Mouse (Mus musculus) embryonic facial prominence, embryonic 10.5 days (tissue): ENCODE measurements around the gene 4931414P19Rik. TPM values are rescaled to one million over a fixed set of nuclear protein-coding genes. Genes with fewer than 3 reads are reported as not detected.

Experiments used
- DNase-seq: peaks from one replicate; pipeline ENCODE4 v3.0.0-alpha.2; 2017; ENCODE audit warnings: low spot score
- H3K27ac ChIP-seq: fragments of 300-500 bp; sonication (generic); replicated peaks from 2 replicates; pipeline ENCODE4 v1.5.1; 2016; ENCODE audit warnings: mild to moderate bottlenecking
- H3K27me3 ChIP-seq: fragments of 300-500 bp; sonication (generic); replicated peaks from 2 replicates; pipeline ENCODE4 v1.6.1; 2016; ENCODE audit warnings: low read depth, mild to moderate bottlenecking; ENCODE audit not compliant: poor library complexity, severe bottlenecking
- H3K36me3 ChIP-seq: fragments of 300-500 bp; sonication (generic); replicated peaks from 2 replicates; pipeline ENCODE4 v1.6.1; 2016; ENCODE audit warnings: mild to moderate bottlenecking, moderate library complexity
- H3K4me1 ChIP-seq: fragments of 300-500 bp; sonication (generic); 2 replicates; pipeline ENCODE4 v1.6.1; 2016
- H3K4me3 ChIP-seq: fragments of 300-500 bp; sonication (generic); 2 replicates; pipeline ENCODE4 v1.5.1; 2016; ENCODE audit warnings: mild to moderate bottlenecking, moderate library complexity
- H3K9me3 ChIP-seq: fragments of 300-500 bp; sonication (generic); 2 replicates; pipeline ENCODE4 v1.6.1; 2016; ENCODE audit warnings: mild to moderate bottlenecking
- WGBS: fragments of 180-500 bp; shearing (Covaris S2); methylation state at CpG from one replicate; pipeline ENCODE4 v1.1.7; 2016; 5-methylcytosine and 5-hydroxymethylcytosine counted together
- polyA plus RNA-seq: library from polyadenylated mRNA; unstranded; fragments of >200 nt; fragmentation: Nextera tagmentation; extraction: Ambion mirVana; gene quantifications from 2 replicates; pipeline ENCODE4 v1.2.1, GENCODE M21; 2016

The 4931414P19Rik gene
- polyA plus RNA-seq, 1 experiment from 2014 or later = 9.3 TPM

DNA sequence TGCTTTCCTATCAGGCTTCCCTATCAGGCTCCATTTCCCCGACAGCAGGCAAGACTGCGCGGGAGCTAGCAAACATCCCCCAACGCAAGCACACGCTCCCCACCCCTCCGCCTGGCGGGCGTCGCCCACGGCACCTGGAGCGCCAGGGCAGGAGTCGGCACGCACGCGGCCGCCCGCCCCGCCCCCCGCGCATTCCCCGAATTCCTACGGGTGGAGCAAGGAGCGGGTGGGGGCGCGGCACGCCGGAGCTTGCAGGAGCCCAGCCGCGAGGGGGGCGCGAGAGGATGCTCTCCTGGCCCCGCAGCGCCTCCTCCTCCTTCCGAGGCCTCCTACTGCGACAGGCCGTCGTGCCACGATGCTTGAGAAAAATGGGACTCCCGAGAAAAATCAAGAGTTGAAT lies 30.2 kb downstream of the 4931414P19Rik start:
- peak overlapping the region; percentile 98 for H3K27ac ChIP-seq
- H3K36me3 ChIP-seq = peaks cover 38% of the 10 kb centered on the region
- no peaks in the 10 kb centered on the region for H3K27me3 ChIP-seq
- DNase-seq = peak; percentile 95
- H3K4me1 ChIP-seq = peaks cover 80% of the 10 kb centered on the region
- peak overlapping the region; percentile 99 for H3K4me3 ChIP-seq
- H3K9me3 ChIP-seq = no peaks in the 10 kb centered on the region
- WGBS = under 1% methylated on average over 39 of the region's 39 CpGs

DNA sequence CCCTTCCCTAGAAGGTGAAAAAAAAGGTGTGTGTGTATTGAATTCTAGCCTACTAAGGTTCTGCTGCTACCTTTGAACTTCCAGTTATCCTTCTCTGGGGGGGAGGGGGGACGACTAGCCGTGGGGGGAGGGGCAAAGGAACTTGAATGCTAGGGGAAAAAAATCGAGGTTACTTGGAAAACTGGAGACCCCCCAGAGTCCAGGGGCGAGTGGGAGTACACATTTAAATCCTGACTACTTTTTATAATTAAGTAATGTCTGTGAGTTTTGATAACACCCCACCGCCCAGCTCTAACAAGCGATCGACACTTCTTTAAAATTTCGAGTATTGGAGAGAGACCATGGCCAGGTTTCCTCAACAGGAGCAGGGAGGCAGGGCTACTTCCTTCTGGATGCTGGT lies 30.8 kb downstream of the 4931414P19Rik start:
- no peaks in the 10 kb centered on the region for H3K9me3 ChIP-seq
- H3K27ac ChIP-seq = peak overlapping the region; percentile 98
- DNase-seq = peak; percentile 14
- H3K36me3 ChIP-seq = peaks cover 44% of the 10 kb centered on the region
- 2% methylated on average over 8 of the region's 8 CpGs for WGBS
- H3K4me1 ChIP-seq = peaks cover 85% of the 10 kb centered on the region
- peak overlapping the region; percentile 99 for H3K4me3 ChIP-seq
- no peaks in the 10 kb centered on the region for H3K27me3 ChIP-seq

DNA sequence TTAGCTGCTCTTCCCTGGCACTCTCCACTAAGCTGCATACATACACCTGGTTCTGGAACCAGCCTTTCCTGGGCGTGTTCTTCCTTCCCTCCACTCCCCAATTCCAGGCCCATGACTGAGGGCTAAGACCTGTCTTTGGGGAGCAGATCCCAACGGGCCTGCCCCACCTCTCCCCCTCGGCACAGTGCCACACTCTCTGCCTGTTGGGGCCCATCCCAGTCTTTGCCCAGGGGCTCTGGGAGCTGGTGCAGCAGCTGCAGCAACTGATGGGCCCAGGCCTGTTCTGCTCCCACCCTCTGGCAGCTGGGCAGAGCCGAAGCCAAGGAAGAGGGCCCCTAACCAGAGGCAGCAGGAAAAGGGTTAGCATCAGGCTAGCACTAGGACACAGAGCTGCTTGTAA lies 31.5 kb downstream of the 4931414P19Rik start:
- WGBS = 8% methylated on average over 4 of the region's 4 CpGs
- peaks cover 51% of the 10 kb centered on the region for H3K36me3 ChIP-seq
- no peaks in the 10 kb centered on the region for H3K9me3 ChIP-seq

DNA sequence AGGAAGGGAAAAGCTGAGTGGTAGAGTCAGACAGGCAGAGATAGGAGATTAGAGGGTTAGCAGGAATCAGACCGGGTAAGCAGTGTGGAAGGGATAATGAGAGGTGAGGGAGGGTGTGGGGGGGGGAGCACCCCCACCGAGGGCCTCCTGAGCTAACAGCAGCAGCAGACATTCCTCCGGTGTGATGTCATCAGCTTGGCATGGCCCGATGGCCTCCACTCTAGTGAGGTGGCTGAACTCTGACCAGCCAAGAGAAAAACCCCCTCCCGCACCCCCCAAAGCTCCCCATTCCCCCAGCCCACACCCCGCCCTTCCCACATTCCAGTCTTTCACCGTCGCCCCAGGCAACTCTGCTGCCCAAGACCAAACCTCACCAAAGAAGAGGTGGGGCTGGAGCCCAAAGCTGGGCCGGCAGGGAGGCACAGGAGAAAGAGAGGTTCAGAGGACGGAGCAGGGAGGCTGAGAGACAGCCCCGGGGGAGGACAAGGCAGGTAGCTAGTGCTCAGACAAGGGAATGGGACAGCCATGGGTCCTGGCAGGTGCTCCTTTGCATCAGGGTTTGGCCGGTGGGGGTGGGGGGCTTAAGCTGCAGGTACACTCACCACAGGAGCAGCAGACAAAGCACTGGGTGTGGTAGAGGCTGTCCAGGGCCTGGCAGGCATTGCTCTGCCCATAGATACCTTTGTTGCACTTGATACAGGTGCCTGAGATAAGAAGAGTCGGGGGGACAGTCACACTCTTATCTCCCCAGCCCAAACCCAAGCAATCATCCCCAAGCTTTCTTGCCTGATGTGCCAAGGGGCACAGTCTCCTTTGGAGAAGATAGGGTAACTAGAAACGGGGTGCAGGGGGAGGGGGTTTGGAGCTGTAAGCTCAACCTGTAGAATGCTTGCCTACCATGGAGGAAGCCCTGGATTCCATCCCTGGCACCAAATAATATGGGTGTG lies 32.7 kb downstream of the 4931414P19Rik start:
- Histone ChIP-seq H3K27ac (peak overlapping the region; percentile 98), H3K9me3 (no peaks in the 10 kb centered on the region), H3K4me3 (peak overlapping the region; percentile 99), H3K4me1 (peaks cover 78% of the 10 kb centered on the region), H3K27me3 (no peaks in the 10 kb centered on the region), H3K36me3 (peaks cover 63% of the 10 kb centered on the region)
- 5% methylated on average over 14 of the region's 14 CpGs for WGBS
- DNase-seq = peak; percentile 89

More for the DNA sequence above, 31.5 kb downstream of the 4931414P19Rik start:
- Histone ChIP-seq H3K4me1 (peaks cover 87% of the 10 kb centered on the region), H3K27me3 (no peaks in the 10 kb centered on the region), H3K4me3 (peak overlapping the region; percentile 99), H3K27ac (peak overlapping the region; percentile 98)
- peak; percentile 50 for DNase-seq

- Histone ChIP-seq H3K27ac (peak overlapping the region; percentile 98), H3K4me3 (peak overlapping the region; percentile 99)
These were observed 33.7 kb downstream of the 4931414P19Rik start for GRCm38 (mm10) chr14:54572122-54572521.

DNA sequence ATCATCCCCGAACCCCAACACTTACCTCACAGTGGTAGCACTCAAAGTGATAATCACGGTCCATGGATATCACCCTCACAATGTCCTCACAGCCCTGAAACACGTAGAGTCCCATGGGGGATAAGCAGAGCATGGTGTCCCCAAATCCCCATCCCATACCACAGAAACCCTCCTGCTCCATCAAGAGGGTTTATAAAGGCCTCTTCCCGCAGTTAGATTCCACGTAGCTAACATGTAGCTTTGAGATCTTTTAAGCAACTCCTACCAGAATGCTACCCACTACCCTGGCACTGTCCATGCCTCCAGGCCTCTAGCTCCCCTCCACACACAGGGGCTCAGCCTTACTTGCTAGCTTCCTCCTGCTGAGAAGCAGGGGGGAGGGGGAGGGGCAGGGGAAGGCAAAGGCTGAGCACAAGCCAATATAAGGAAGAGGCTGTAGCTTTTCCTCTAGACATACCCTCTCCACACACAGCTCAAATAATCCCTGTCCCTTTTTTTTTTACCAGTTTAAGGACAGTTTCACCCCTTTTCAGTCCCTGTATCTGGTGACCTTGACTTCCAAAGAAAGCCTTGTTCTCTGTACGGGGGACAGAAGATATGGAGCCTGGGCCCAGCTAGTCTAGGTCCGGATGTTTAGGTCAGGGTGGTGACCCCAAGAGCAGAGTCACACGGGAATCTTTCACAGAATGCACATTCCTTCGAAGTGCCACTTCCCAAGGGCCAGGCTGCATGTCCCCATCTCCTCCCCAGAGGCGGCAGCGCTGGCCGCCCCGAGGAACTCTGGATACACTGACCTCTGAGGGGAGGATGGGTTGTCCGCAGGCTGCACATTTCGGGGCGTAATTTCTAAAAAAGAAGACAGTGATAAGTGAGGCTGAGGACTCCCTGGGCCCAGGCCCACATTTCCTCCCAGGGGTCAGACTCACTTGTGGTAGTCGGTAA lies 36.1 kb downstream of the 4931414P19Rik start:
- peak; percentile 54 for DNase-seq
- Histone ChIP-seq H3K36me3 (peaks cover 83% of the 10 kb centered on the region), H3K27ac (peak overlapping the region; percentile 58), H3K27me3 (no peaks in the 10 kb centered on the region), H3K9me3 (no peaks in the 10 kb centered on the region), H3K4me3 (peak overlapping the region; percentile 30), H3K4me1 (peaks cover 53% of the 10 kb centered on the region)
- WGBS = 48% methylated on average over 17 of the region's 17 CpGs

More at GRCm38 (mm10) chr14:54572122-54572521, 33.7 kb downstream of the 4931414P19Rik start:
- no peak for DNase-seq
- Histone ChIP-seq H3K4me1 (peaks cover 69% of the 10 kb centered on the region), H3K27me3 (no peaks in the 10 kb centered on the region), H3K9me3 (no peaks in the 10 kb centered on the region), H3K36me3 (peaks cover 73% of the 10 kb centered on the region)
- 68% methylated on average over 4 of the region's 4 CpGs for WGBS

- Histone ChIP-seq H3K27ac (no peak overlapping the region), H3K9me3 (no peaks in the 10 kb centered on the region), H3K36me3 (peaks cover 77% of the 10 kb centered on the region), H3K27me3 (no peaks in the 10 kb centered on the region), H3K4me3 (no peak overlapping the region), H3K4me1 (peaks cover 45% of the 10 kb centered on the region)
- WGBS = 73% methylated on average over 15 of the region's 15 CpGs
- DNase-seq = peak; percentile 82
These were observed 36.9 kb downstream of the 4931414P19Rik start for GRCm38 (mm10) chr14:54568694-54569414.

DNA sequence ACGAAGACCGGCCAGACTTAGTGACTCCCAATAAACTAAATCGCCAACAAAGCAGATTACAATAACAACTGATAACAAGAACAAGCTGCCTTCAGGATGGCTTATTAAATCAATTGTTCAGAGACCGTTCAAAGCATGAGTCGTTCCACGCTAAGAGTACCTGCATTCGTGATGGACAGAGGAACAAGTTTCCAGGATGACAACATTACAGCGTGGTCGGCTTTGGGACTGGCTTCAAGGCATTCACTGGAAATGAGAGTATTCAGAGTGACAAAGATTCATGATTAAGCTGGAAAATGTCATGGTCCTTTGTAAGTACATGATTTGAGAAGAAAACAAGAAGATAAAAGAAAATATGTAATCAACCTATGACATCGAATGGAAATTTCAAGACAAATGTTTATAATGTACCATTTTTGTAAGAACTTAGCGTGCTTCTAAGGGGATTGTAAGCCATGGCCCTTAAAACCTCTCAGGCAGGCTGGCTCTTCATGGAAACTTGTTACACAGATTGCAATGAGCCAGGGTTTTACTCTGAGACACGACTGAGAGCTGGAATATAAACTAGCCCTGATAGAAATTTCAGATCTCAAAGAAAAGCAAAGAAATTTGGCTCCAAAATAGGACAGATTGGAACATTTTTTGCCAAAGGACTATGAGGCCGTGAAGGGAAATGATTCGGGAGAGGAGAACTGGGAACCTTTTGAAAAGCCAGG lies 45.1 kb downstream of the 4931414P19Rik start:
- Histone ChIP-seq H3K4me3 (no peak overlapping the region), H3K27ac (no peak overlapping the region), H3K9me3 (no peaks in the 10 kb centered on the region), H3K4me1 (no peaks in the 10 kb centered on the region), H3K27me3 (no peaks in the 10 kb centered on the region; the same call in 1 of the 2 replicates), H3K36me3 (no peaks in the 10 kb centered on the region)
- no peak for DNase-seq
- 88% methylated on average over 14 of the region's 14 CpGs for WGBS

DNA sequence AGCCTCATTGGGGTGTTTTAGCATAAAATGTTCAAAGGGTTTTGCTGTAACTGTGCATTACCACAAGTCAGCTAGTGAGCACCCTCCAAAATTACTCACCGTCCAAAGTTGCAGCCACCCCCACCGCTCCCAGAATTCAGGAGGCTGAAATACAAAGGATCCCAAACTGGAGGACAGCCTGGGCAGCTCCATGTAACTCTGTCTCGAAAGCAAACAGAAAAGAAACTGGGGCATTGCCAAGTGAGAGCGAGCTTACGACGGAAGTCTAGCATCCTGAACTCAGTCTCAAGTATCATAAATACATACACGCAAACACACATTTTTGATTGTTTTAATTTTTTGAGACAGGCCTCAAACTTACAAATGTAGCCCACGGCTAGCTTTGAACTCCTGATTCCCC lies 48.5 kb downstream of the 4931414P19Rik start:
- no peak for DNase-seq
- Histone ChIP-seq H3K36me3 (no peaks in the 10 kb centered on the region), H3K4me1 (peaks cover 15% of the 10 kb centered on the region), H3K4me3 (no peak overlapping the region), H3K9me3 (no peaks in the 10 kb centered on the region), H3K27me3 (no peaks in the 10 kb centered on the region; the same call in 1 of the 2 replicates), H3K27ac (no peak overlapping the region)
- WGBS = 86% methylated on average over 8 of the region's 8 CpGs

DNA sequence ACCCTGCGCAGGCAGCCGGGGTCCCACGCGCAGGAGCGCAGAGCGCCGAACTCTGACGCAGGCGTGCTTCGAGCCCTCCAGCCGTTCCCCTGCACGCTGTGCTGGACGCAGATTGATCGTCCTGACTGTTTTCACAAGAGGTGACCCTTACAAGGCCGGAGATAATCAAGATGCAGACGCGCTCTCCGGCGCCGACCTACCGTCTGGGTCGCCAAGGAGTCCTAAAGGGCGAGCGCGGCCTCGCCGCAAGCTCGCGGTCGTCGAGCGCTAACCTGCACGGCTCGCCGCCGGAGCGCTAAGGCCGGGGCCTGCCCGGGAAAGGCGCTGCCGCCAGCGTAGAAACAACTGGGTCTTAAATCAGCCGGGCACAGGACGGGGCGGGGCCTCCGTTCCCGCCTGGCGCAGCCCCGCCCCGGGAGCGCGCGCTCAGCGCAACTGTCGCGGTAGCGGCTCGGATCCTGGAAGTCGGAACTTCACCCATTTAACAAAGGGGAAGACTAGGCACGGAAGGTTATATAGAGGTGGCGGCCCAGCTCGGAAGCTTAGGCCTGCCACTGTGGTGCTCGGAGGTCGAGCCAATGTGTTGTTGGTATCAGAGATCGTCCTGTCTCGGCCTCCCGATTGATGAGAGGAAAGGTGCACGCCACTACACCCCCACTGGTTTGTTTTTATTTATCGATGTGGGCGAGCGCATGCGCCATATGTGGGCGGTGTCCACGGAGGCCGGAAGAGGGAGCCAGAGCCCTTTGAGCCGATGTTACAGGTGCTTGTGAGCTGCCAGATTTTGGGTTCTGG lies 51.6 kb downstream of the 4931414P19Rik start, which contains the start of gene Haus4:
Haus4 (minus strand) TSS at position 642 of the 795 bp plus-strand sequence.
- H3K4me1 ChIP-seq = peaks cover 15% of the 10 kb centered on the region
- WGBS = under 1% methylated on average over 76 of the region's 76 CpGs
- H3K27me3 ChIP-seq = no peaks in the 10 kb centered on the region; the same call in 1 of the 2 replicates
- peak within 1 kb of the TSS; percentile 72 for H3K4me3 ChIP-seq
- H3K36me3 ChIP-seq = peaks cover 31% of the 10 kb centered on the region
- H3K9me3 ChIP-seq = no peaks in the 10 kb centered on the region
- peak; percentile 92 for DNase-seq
- peak within 1 kb of the TSS; percentile 96 for H3K27ac ChIP-seq
